Mouse (Mus musculus): ENCODE data around the gene Mogat2. TPM values are rescaled to one million over a fixed set of nuclear protein-coding genes. Genes with fewer than 3 reads are reported as not detected.

Gene Mogat2
- polyA plus RNA-seq, 1 experiment from 2014 or later, result 2.5 TPM

GRCm38 (mm10) chr7:99215347-99215855, 23.0 kb downstream of the Mogat2 start:
- H3K4me3 ChIP-seq (replicated peaks), result no peak overlapping the region
- no peak overlapping the region for H3K4me2 ChIP-seq (replicated peaks)
- H3K9ac ChIP-seq, result no peak overlapping the region
- ATAC-seq (ENCODE audit: insufficient number of reproducible peaks, low FRiP score, low TSS enrichment, low read depth), result peak; percentile 31; the same call in 1 of the 2 replicates
- H3K9me3 ChIP-seq (replicated peaks), result no peaks in the 10 kb centered on the region
- no peak overlapping the region for H3K27ac ChIP-seq (replicated peaks)
- no peaks in the 10 kb centered on the region for H3K36me3 ChIP-seq
- WGBS, result 55% methylated on average over 8 of the region's 8 CpGs
- no peaks in the 10 kb centered on the region for H3K27me3 ChIP-seq
- H3K4me1 ChIP-seq, result 0 out of 2 replicates have a peak, but pooled peaks cover 2% of the 10 kb centered on the region

DNA sequence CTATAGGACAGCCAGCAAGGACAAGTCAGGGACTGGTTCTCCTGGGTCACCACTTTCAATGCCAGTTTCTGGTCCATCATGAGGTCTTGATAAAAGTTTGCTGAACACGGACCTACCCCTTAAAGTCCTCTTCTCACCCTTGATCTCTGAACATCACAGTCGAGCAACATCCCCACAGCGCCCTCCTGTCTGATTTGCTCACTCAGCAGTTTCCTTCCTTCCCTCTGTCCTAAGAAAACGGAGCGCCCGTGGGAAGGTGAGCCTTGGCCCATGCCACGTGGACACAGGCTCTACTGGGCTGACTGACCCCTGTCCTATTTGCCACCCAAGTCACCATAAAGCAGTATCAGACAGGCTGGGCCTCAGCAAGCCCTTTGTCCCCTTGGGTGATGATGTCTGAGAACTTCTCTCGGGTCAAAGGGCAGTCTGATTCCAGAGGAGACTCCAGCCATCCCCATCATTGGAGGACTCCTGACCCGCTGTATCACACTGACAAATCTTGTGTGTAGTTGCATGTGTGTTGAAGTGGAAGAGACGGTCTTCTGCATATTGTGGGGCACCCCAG, 23.7 kb downstream of the Mogat2 start:
- Histone ChIP-seq H3K9ac (no peak overlapping the region), H3K4me1 (0 out of 2 replicates have a peak, but pooled peaks cover 2% of the 10 kb centered on the region), H3K4me3 (replicated peaks) (no peak overlapping the region), H3K9me3 (replicated peaks) (no peaks in the 10 kb centered on the region), H3K4me2 (replicated peaks) (no peak overlapping the region), H3K27me3 (no peaks in the 10 kb centered on the region), H3K27ac (replicated peaks) (no peak overlapping the region), H3K36me3 (no peaks in the 10 kb centered on the region)
- WGBS, result 79% methylated on average over 10 of the region's 10 CpGs
- no peak for ATAC-seq (ENCODE audit: insufficient number of reproducible peaks, low FRiP score, low TSS enrichment, low read depth)

GRCm38 (mm10) chr7:99213686-99214085, 24.7 kb downstream of the Mogat2 start:
- Histone ChIP-seq H3K4me2 (replicated peaks) (no peak overlapping the region), H3K4me1 (0 out of 2 replicates have a peak, but pooled peaks cover 2% of the 10 kb centered on the region), H3K9me3 (replicated peaks) (no peaks in the 10 kb centered on the region), H3K27ac (replicated peaks) (no peak overlapping the region), H3K36me3 (no peaks in the 10 kb centered on the region), H3K4me3 (replicated peaks) (no peak overlapping the region), H3K27me3 (no peaks in the 10 kb centered on the region), H3K9ac (no peak overlapping the region)
- 78% methylated on average over 2 of the region's 2 CpGs for WGBS
- no peak for ATAC-seq (ENCODE audit: insufficient number of reproducible peaks, low FRiP score, low TSS enrichment, low read depth)

- no peaks in the 10 kb centered on the region for H3K27me3 ChIP-seq
- H3K4me1 ChIP-seq, result 0 out of 2 replicates have a peak, but pooled peaks cover 2% of the 10 kb centered on the region
- no peaks in the 10 kb centered on the region for H3K36me3 ChIP-seq
- H3K4me2 ChIP-seq (replicated peaks), result no peak overlapping the region
- no peaks in the 10 kb centered on the region for H3K9me3 ChIP-seq (replicated peaks)
- 82% methylated on average over 1 of the region's 1 CpGs for WGBS
- ATAC-seq (ENCODE audit: insufficient number of reproducible peaks, low FRiP score, low TSS enrichment, low read depth), result no peak
- H3K4me3 ChIP-seq (replicated peaks), result no peak overlapping the region
- no peak overlapping the region for H3K9ac ChIP-seq
- H3K27ac ChIP-seq (replicated peaks), result no peak overlapping the region
These were observed 25.4 kb downstream of the Mogat2 start for GRCm38 (mm10) chr7:99213056-99213455.

- no peaks in the 10 kb centered on the region for H3K4me1 ChIP-seq
- no peak overlapping the region for H3K27ac ChIP-seq (replicated peaks)
- no peak for ATAC-seq (ENCODE audit: insufficient number of reproducible peaks, low FRiP score, low TSS enrichment, low read depth)
- H3K4me3 ChIP-seq (replicated peaks), result no peak overlapping the region
- H3K27me3 ChIP-seq, result no peaks in the 10 kb centered on the region
- no peaks in the 10 kb centered on the region for H3K36me3 ChIP-seq
- no peak overlapping the region for H3K4me2 ChIP-seq (replicated peaks)
- WGBS, result 90% methylated on average over 4 of the region's 4 CpGs
- no peak overlapping the region for H3K9ac ChIP-seq
- H3K9me3 ChIP-seq (replicated peaks), result no peaks in the 10 kb centered on the region
These were observed 29.7 kb downstream of the Mogat2 start for GRCm38 (mm10) chr7:99208704-99209103.

DNA sequence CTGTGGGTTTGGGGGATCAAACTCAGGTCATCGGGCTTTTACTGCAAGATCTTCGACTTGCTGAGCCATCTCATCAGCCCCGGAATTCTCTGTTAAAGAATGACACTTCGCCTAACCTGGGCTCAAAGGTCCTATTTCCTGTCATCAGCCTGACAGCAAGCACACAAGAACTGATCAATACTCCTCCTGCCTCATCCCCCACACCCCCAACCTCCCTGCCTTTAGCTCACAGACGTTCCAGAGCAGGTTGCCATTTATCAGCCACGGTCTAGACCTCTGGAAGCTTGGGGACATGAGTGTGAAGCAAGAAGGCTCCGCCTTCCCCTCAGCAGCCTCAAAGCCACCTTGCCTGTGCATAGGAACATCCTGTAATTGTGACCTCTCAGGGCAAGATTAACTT, 32.1 kb downstream of the Mogat2 start:
- H3K36me3 ChIP-seq, result no peaks in the 10 kb centered on the region
- WGBS, result 71% methylated on average over 7 of the region's 7 CpGs
- no peaks in the 10 kb centered on the region for H3K27me3 ChIP-seq
- no peak overlapping the region for H3K4me2 ChIP-seq (replicated peaks)
- H3K9ac ChIP-seq, result no peak overlapping the region
- H3K4me1 ChIP-seq, result no peaks in the 10 kb centered on the region
- H3K27ac ChIP-seq (replicated peaks), result no peak overlapping the region
- H3K4me3 ChIP-seq (replicated peaks), result no peak overlapping the region
- ATAC-seq (ENCODE audit: insufficient number of reproducible peaks, low FRiP score, low TSS enrichment, low read depth), result no peak
- no peaks in the 10 kb centered on the region for H3K9me3 ChIP-seq (replicated peaks)

- WGBS, result 86% methylated on average over 7 of the region's 7 CpGs
- no peak overlapping the region for H3K4me3 ChIP-seq (replicated peaks)
These were observed 36.3 kb downstream of the Mogat2 start for GRCm38 (mm10) chr7:99202163-99202562.

GRCm38 (mm10) chr7:99200290-99200689, 38.1 kb downstream of the Mogat2 start:
- Histone ChIP-seq H3K4me2 (replicated peaks) (no peak overlapping the region), H3K27me3 (no peaks in the 10 kb centered on the region)
- 37% methylated on average over 4 of the region's 4 CpGs for WGBS

More at GRCm38 (mm10) chr7:99202163-99202562, 36.3 kb downstream of the Mogat2 start:
- no peaks in the 10 kb centered on the region for H3K36me3 ChIP-seq
- 0 out of 2 replicates have a peak, but pooled peaks cover 5% of the 10 kb centered on the region for H3K4me1 ChIP-seq
- no peaks in the 10 kb centered on the region for H3K9me3 ChIP-seq (replicated peaks)
- H3K27ac ChIP-seq (replicated peaks), result no peak overlapping the region
- H3K27me3 ChIP-seq, result no peaks in the 10 kb centered on the region
- ATAC-seq (ENCODE audit: insufficient number of reproducible peaks, low FRiP score, low TSS enrichment, low read depth), result no peak
- no peak overlapping the region for H3K9ac ChIP-seq
- no peak overlapping the region for H3K4me2 ChIP-seq (replicated peaks)

DNA sequence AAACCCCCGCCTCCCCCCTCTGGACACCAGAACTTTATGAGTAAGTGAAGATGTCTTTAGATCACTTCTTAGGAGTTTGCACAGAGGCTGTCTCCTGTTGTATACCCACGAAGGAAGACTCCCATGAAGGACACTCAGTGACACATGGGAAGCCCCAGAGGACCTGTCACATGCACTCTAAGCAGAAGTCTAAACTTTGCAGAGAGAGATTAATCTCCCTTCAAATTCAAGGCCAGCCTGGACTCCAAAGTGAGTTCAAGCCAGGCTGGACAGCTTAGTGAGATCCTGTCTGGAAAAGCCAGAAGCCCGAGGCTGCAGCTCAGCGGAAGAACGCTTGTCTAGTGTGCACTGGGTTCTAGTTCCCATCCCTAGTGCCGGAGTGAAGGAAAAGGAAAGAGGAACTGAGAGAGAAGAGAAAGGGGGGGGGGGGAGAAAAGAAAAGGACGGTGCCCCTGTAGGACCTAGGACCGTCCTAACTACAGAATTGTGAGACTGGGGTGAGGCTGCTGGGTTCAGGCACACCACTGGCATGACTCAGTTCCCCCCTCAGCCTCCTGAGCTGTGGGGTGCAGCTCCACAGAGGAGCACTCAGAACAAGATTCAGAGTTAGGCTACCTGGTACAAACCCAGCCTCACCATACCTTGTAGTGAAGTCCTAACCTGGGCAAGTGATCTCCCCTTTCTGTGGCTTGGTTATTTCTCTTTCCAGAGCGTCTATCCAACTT, 38.8 kb downstream of the Mogat2 start:
- Histone ChIP-seq H3K27me3 (no peaks in the 10 kb centered on the region), H3K4me2 (replicated peaks) (no peak overlapping the region), H3K9ac (no peak overlapping the region), H3K4me3 (replicated peaks) (no peak overlapping the region), H3K36me3 (no peaks in the 10 kb centered on the region), H3K4me1 (0 out of 2 replicates have a peak, but pooled peaks cover 5% of the 10 kb centered on the region), H3K9me3 (replicated peaks) (no peaks in the 10 kb centered on the region), H3K27ac (replicated peaks) (no peak overlapping the region)
- no peak for ATAC-seq (ENCODE audit: insufficient number of reproducible peaks, low FRiP score, low TSS enrichment, low read depth)
- WGBS, result 72% methylated on average over 9 of the region's 9 CpGs

More at GRCm38 (mm10) chr7:99200290-99200689, 38.1 kb downstream of the Mogat2 start:
- H3K4me1 ChIP-seq, result 0 out of 2 replicates have a peak, but pooled peaks cover 5% of the 10 kb centered on the region
- no peaks in the 10 kb centered on the region for H3K36me3 ChIP-seq
- H3K9ac ChIP-seq, result no peak overlapping the region
- no peak for ATAC-seq (ENCODE audit: insufficient number of reproducible peaks, low FRiP score, low TSS enrichment, low read depth)
- no peak overlapping the region for H3K27ac ChIP-seq (replicated peaks)
- no peak overlapping the region for H3K4me3 ChIP-seq (replicated peaks)
- no peaks in the 10 kb centered on the region for H3K9me3 ChIP-seq (replicated peaks)

DNA sequence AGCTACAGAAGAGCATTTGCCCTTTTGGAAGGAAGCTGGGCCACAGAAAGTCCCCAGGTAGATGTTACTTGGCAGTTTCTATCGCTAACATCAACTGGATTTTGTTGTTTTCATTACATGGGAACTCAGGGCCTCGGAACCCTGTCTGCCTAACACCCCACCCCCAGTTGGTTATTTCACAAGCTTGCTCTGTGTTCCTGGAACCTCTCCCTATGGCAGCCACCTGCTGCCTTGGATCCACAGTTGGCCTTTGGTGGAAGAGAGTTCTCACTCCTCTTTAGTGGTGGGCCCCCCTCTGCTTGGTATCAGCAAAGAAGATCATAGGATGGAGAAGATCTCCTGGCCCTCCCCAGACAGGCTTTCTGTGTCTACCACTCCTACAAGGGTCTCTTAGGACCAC, 39.6 kb downstream of the Mogat2 start:
- H3K27me3 ChIP-seq, result no peaks in the 10 kb centered on the region
- H3K9ac ChIP-seq, result no peak overlapping the region
- H3K4me2 ChIP-seq (replicated peaks), result no peak overlapping the region
- H3K27ac ChIP-seq (replicated peaks), result no peak overlapping the region
- WGBS, result 73% methylated on average over 2 of the region's 2 CpGs
- no peak overlapping the region for H3K4me3 ChIP-seq (replicated peaks)
- ATAC-seq (ENCODE audit: insufficient number of reproducible peaks, low FRiP score, low TSS enrichment, low read depth), result no peak
- H3K36me3 ChIP-seq, result no peaks in the 10 kb centered on the region
- 0 out of 2 replicates have a peak, but pooled peaks cover 5% of the 10 kb centered on the region for H3K4me1 ChIP-seq
- H3K9me3 ChIP-seq (replicated peaks), result no peaks in the 10 kb centered on the region

DNA sequence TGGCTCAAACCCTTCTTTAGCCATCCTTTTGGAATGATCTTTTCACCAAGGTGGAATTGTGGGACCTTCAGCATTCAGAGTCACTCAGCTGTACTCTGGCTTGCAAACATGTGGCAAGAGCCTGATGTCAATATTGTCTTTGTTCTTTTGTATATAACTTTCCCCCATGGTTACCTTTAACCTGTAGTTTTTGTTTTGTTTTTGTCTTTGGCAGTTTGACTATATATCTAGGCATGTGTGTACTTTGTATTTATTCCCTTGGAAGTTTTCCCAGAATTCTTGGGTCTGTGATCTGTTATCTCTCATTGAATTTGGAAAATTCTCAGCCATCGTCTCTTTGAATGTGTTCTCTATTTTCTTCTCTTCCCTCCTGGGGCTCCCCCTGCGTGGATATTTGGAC, 43.9 kb downstream of the Mogat2 start:
- Histone ChIP-seq H3K9ac (no peak overlapping the region), H3K9me3 (replicated peaks) (no peaks in the 10 kb centered on the region), H3K27me3 (no peaks in the 10 kb centered on the region), H3K27ac (replicated peaks) (no peak overlapping the region), H3K4me1 (0 out of 2 replicates have a peak, but pooled peaks cover 5% of the 10 kb centered on the region), H3K36me3 (no peaks in the 10 kb centered on the region), H3K4me2 (replicated peaks) (no peak overlapping the region), H3K4me3 (replicated peaks) (no peak overlapping the region)
- ATAC-seq (ENCODE audit: insufficient number of reproducible peaks, low FRiP score, low TSS enrichment, low read depth), result no peak
- WGBS, result 47% methylated on average over 2 of the region's 2 CpGs

Measured in embryonic facial prominence, embryonic 15.5 days (tissue).